Mouse (Mus musculus): ENCODE measurements around the gene Smad3.

DNA sequence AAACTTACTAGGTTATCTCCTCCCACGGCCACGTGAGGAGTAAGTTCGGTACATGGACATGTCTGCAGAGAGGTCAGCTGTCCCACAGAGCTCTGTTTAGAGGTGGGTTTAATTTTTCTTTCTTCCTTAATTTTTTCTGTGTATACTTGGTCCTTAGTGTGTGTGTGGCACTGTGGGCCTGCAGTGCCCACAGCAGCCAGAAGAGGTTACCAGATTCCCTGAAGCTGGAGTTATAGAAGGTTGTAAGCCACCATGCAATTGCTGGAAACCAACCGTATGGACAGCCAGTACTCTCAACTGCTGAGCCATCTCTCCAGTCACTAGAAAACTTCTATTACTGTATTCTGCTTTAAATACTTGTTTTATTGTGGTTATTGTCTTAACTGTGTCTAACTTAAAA is 125.7 kb downstream of the Smad3 start:
- TF ChIP-seq CTCF (IDR thresholded peaks at IDR 0.05; ENCODE audit: borderline replicate concordance, extremely low read depth, insufficient read depth, insufficient read length): peak; percentile 28; the same call in 1 of the 2 replicates
- TF ChIP-seq POLR2A (IDR thresholded peaks at IDR 0.05; ENCODE audit: borderline replicate concordance, extremely low read depth, insufficient read depth, insufficient read length, poor library complexity, severe bottlenecking): no peak

Measured in brain, embryonic 14.5 days (tissue).